Mouse (Mus musculus) c-Kit-positive CD71-negative TER-119-negative erythroid progenitor cells, embryonic 14.5 days (primary cell): ENCODE data around the gene Pou6f2.

Source experiments
- DNase-seq: peaks from one replicate; pipeline ENCODE4 v3.0.0-alpha.2; 2013; ENCODE audit warnings: low read depth

The Pou6f2 gene

GRCm38 (mm10) chr13:18218566-18219234, 178.8 kb downstream of the Pou6f2 start:
- no peak for DNase-seq

- no peak for DNase-seq
Measured at GRCm38 (mm10) chr13:18211242-18211641, 186.2 kb downstream of the Pou6f2 start.

DNA sequence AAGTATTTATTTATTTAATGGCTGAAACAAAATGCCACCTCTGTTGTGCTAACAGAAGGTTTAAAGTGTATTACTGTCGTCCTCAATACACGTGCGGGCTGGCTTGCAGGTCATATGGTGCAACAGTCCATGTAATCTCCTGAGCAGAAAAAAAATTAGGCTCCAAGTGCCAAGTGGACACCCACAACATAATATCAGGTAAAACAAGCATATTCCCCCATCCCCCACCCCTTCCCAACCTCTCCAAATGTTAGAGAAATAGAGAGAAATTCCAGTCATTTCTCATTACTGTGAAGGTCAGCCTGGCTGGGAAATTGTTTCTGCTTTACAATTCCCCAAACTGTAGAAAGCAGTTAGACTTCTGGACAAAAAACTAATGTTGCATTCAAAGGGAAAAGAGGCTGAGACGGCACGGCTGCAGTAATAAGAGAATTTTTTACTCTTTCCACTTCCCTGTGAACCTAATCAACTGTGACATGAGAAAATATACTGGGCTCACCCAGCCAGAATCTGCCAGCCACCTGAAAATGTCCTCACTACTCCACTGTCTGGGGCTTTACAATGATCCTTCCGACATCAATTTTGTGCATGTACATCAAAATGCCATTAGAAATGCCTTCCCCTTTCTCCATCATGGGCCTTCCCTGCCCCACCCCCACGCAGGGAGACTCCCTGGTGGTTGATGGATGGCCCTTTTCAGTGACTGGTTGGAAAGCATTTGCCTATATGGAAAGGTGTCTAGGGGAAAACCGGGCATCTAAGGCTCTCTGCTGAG, 192.8 kb downstream of the Pou6f2 start:
- no peak for DNase-seq

DNA sequence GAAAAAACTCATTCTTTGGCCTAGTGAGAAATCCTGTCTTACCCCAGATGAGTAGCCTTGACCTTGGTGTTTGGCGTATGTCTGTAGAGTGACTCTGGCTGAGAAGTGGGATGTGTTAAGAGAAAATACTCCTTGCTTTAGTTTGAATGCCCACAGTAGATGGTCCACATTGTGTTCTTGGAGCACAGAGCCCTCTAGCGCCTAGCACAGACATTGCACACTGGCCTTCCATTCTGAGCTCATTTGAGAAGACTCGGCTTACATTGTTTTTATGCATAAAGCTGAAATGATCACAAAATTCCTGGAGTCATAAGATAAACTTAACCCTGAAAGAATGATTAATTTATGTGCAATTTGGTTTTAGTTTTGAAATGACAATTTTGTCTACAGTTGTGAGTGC, 223.5 kb downstream of the Pou6f2 start:
- DNase-seq = no peak

- no peak for DNase-seq
Measured at GRCm38 (mm10) chr13:18173021-18173420, 224.5 kb downstream of the Pou6f2 start.

- no peak for DNase-seq
Measured at GRCm38 (mm10) chr13:18172334-18172733, 225.2 kb downstream of the Pou6f2 start.

DNA sequence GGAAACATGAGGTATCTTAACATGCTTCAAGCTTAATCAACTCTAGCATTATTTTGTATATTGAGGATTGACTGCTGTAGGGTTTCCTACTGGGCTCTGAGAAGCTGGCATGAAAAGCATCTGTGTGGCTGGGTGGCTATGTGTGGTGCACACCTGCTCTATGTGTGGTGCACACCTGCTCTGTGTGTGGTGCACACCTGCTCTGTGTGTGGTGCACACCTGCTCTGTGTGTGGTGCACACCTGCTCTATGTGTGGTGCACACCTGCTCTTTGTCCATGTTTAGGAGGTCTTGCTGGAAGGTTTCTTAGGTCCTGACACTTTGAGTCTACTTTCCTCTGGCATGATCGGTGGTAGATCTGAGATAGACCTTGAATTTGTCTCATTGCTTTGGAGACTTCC, 233.3 kb downstream of the Pou6f2 start:
- DNase-seq = no peak

DNA sequence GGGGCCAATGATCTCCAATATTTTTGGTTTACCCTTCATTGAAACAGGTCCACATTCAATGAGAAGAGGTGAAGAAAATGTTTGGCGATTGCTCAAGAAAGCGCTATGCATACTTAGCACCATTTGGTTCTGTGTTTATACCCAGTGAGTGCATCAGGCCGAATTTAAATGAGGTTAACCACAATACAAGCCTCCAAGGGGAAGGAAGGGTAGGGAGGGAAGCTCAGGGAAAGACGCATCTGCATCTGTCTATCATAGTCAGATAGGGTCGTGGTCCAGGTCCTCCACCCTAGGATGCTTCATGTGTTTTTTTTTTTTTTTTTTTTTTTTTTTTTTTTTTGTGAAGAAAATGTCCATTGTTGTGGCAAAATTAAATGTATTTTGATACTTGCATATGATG, 236.9 kb downstream of the Pou6f2 start:
- DNase-seq = no peak

DNA sequence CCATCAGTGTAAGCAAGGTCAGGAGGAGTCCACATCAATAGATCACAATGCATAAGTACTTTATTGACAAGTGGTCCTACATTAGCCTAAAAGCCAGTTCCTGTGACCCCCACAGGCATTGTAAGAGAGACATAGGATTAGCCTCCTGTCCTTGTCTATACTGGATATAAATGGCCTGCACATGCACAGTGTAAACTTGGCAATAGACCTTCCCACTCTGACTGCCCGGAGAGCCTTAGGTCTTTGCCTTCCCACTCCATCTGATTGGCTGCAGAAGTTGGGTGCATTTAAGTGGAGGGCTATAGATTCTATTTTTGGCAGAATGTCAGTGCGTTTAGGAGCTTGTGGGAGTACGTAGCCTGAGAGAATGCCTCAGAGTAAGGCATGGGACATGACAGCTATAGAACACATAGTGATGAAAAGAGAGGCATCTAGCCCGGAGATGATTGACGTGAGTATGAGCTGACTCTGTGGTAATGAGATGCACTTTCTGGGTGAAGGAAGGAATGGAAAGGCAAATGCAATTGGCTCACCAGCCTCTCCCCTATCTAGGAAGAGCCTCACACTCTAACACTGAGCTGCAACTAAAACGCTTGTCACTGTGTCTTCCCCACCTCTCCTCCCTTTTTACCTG, 243.4 kb downstream of the Pou6f2 start:
- no peak for DNase-seq

GRCm38 (mm10) chr13:18133646-18134045, 263.8 kb downstream of the Pou6f2 start:
- DNase-seq = no peak

DNA sequence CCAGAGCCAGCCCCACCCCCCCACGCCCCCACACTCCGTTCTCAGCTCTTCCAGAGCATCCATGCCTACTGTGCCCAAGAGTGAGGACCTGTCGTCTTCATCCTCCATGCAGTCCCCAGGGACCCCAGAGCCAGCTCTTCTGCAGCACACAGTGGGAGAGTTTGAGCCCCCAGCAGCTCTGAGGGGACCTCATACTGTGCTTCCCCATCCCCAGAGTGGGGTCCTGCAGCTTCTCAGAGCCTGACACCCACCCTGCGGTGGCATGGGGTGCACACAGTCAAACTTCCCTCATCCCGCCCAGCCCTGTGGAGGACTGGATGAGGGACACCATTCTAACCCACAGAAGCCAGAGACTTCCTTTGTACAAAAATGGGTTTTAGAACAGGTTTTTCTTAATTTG, 264.3 kb downstream of the Pou6f2 start:
- DNase-seq = no peak

DNA sequence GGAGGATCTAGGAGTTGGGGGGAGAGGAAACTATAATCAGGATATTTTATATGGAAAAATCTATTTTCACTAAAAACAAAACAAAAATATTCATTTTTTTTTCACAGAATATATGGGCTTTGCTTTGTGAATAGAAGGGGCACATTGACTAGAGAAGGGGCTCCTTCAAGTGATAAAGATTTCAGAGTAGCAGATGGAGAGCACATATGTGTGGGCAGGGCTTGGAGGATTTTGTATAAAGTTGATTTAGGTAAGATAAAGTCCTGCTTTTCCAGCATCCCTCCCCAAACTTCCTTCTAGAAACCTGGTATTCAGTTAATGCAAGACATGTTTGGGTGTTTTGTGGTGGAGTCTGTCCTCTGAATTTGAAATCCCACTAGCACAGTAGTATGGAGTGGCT, 266.2 kb downstream of the Pou6f2 start:
- DNase-seq = no peak

DNA sequence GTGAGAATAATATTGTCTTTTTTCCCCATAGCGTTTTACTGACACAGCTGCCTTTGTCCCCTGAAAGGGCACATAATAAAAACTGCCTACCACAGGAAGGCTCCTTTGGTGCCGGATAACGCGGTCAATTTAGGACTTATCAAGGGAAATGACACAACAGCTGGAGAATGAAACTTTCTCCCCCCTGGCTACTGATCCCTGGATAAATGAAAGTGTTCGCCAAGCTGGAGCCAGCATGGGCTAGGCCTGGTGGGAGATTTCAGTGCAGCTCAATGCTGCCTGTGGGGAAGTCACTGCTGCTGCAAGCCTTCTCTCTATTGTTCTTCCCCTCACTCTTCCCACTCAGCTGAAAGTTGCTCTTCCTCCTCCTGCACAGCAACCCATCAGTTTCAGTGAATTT, 267.8 kb downstream of the Pou6f2 start:
- DNase-seq = no peak

DNA sequence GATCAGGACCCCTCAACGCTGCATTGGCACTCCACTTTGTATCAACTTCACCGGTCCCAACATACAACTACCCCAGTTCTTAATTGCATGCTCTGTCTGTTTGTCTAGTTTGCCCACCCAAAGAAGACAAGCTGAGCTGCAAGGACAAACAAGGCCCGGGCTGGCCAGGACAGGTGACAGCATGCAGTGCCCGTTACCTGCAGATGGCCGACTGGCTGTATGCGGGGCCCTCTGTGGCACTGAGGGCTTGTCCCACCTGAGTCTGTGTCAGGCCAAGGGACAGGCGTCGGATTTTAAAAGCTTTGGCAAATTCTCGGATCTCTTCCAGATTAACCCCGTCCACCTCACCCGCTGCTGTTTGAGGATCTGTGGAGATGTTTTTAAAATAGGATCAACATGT, 268.7 kb downstream of the Pou6f2 start:
- no peak for DNase-seq

GRCm38 (mm10) chr13:18128053-18128452, 269.4 kb downstream of the Pou6f2 start:
- no peak for DNase-seq

DNA sequence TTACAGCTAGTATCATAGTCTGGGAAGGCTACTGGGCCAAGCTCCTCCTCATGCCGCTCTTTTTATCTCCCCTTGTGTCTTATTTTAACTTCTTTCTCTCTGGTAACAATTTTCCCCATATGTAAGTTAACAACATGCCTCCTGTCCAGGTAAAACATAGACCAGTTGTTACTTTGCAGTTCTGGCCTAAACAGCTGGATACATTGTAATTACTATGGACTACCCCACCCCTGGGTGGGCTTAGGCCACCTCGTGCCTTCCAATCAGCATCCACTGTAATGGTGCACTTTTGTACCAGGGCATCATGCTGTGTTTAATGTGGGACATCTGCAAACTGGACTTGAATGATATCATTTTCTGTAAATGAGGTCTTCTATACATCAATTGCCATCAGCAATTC, 271.4 kb downstream of the Pou6f2 start:
- no peak for DNase-seq

- no peak for DNase-seq
Measured at GRCm38 (mm10) chr13:18125226-18126000, 272.1 kb downstream of the Pou6f2 start.

DNA sequence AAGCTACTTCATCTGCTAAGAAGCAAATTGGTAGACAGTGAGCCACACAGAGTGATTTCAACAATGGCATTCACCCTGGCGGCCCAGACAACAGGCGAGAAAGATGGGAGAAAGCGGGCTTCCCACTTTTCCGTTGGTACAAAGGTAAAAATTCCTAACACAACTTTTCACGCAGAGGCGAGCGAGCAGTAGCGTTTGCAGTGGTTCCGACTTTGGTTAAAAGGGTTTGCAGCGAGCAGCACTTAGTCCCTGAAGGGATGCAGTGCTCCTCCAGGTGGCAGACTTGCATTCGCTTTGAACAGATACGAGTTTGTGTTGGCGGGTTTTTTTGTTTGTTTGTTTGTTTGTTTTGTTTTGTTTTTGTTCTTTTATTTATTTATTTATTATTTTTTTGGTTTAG, 273.1 kb downstream of the Pou6f2 start:
- peak; percentile 3 for DNase-seq

- DNase-seq = no peak
Measured at GRCm38 (mm10) chr13:18120406-18120805, 277.1 kb downstream of the Pou6f2 start.

GRCm38 (mm10) chr13:18081443-18082119, 315.9 kb downstream of the Pou6f2 start:
- no peak for DNase-seq
